Mouse (Mus musculus) heart, embryonic 10.5 days (tissue): ENCODE data around the gene Hs3st3b1. TPM values are rescaled to one million over a fixed set of nuclear protein-coding genes. Genes with fewer than 3 reads are reported as not detected.

ENCODE experiments used
- DNase-seq: peaks from one replicate; pipeline ENCODE4 v3.0.0-alpha.2; 2017; ENCODE audit warnings: low spot score
- H3K27ac ChIP-seq: fragments of 300-500 bp; sonication (generic); 2 replicates; pipeline ENCODE4 v1.5.1; 2016; ENCODE audit warnings: mild to moderate bottlenecking
- H3K27me3 ChIP-seq: fragments of 300-500 bp; sonication (generic); 2 replicates; pipeline ENCODE4 v1.6.1; 2016; ENCODE audit warnings: mild to moderate bottlenecking; ENCODE audit not compliant: poor library complexity, insufficient read depth, severe bottlenecking
- H3K36me3 ChIP-seq: fragments of 300-500 bp; sonication (generic); 2 replicates; pipeline ENCODE4 v1.6.1; 2016; ENCODE audit warnings: mild to moderate bottlenecking, moderate library complexity
- H3K4me1 ChIP-seq: fragments of 300-500 bp; sonication (generic); 2 replicates; pipeline ENCODE4 v1.6.1; 2016; ENCODE audit warnings: mild to moderate bottlenecking
- H3K4me3 ChIP-seq: fragments of 300-500 bp; sonication (generic); 2 replicates; pipeline ENCODE4 v1.5.1; 2016; ENCODE audit warnings: mild to moderate bottlenecking, moderate library complexity
- H3K9me3 ChIP-seq: fragments of 300-500 bp; sonication (generic); 2 replicates; pipeline ENCODE4 v1.6.1; 2016; ENCODE audit warnings: mild to moderate bottlenecking, moderate library complexity
- WGBS: fragments of 180-500 bp; shearing (Covaris S2); methylation state at CpG from one replicate; pipeline ENCODE4 v1.1.7; 2016; 5-methylcytosine and 5-hydroxymethylcytosine counted together
- polyA plus RNA-seq: library from polyadenylated mRNA; unstranded; fragments of >200 nt; fragmentation: Nextera tagmentation; extraction: Ambion mirVana; gene quantifications from 2 replicates; pipeline ENCODE4 v1.2.1, GENCODE M21; 2016

Hs3st3b1 gene
- polyA plus RNA-seq, 1 experiment from 2014 or later: 23.9 TPM

- 0 out of 2 replicates have a peak, but pooled peaks cover 5% of the 10 kb centered on the region for H3K4me1 ChIP-seq
- WGBS: no CpG with 5 or more reads among the region's 6 CpGs
- no peak for DNase-seq
Observed at GRCm38 (mm10) chr11:63845379-63845778, 76.7 kb downstream of the Hs3st3b1 start.

GRCm38 (mm10) chr11:63844701-63845100 lies 77.4 kb downstream of the Hs3st3b1 start:
- Histone ChIP-seq H3K27ac (no peak overlapping the region), H3K4me3 (no peak overlapping the region), H3K36me3 (no peaks in the 10 kb centered on the region), H3K27me3 (no peaks in the 10 kb centered on the region), H3K4me1 (0 out of 2 replicates have a peak, but pooled peaks cover 5% of the 10 kb centered on the region), H3K9me3 (no peaks in the 10 kb centered on the region)
- 47% methylated on average over 8 of the region's 8 CpGs for WGBS
- no peak for DNase-seq

More at GRCm38 (mm10) chr11:63845379-63845778, 76.7 kb downstream of the Hs3st3b1 start:
- Histone ChIP-seq H3K27me3 (no peaks in the 10 kb centered on the region), H3K36me3 (no peaks in the 10 kb centered on the region), H3K9me3 (no peaks in the 10 kb centered on the region), H3K4me3 (no peak overlapping the region), H3K27ac (no peak overlapping the region)

GRCm38 (mm10) chr11:63837526-63837925 lies 84.6 kb downstream of the Hs3st3b1 start:
- peaks cover 18% of the 10 kb centered on the region for H3K4me1 ChIP-seq
- WGBS: 70% methylated on average over 13 of the region's 13 CpGs

More at GRCm38 (mm10) chr11:63837526-63837925, 84.6 kb downstream of the Hs3st3b1 start:
- DNase-seq: no peak
- Histone ChIP-seq H3K27ac (no peak overlapping the region), H3K36me3 (no peaks in the 10 kb centered on the region), H3K9me3 (no peaks in the 10 kb centered on the region), H3K4me3 (no peak overlapping the region), H3K27me3 (no peaks in the 10 kb centered on the region)

Other genes with a start within 250 kb of the Hs3st3b1 start
- 33.8 and 37.8 TPM in 2 replicates for gene Cox10, start 157.2 kb upstream of the Hs3st3b1 start, polyA plus RNA-seq